Mouse (Mus musculus) cerebellum, adult 2 months (tissue): ENCODE data around the gene Gm10642.

Experiments used
- CTCF ChIP-seq: fragments of 200-500 bp; IDR thresholded peaks from 2 replicates; pipeline ENCODE4 v1.5.1; 2011; ENCODE audit warnings: low read depth, mild to moderate bottlenecking, control low read depth, low read length, moderate library complexity, borderline replicate concordance; ENCODE audit not compliant: insufficient read depth
- POLR2A ChIP-seq: fragments of 200-500 bp; IDR thresholded peaks from 2 replicates; pipeline ENCODE4 v1.6.1; 2011; ENCODE audit warnings: low read length, control low read depth, borderline replicate concordance; ENCODE audit not compliant: insufficient read depth

GRCm38 (mm10) chr9:70695723-70696122 lies 39.7 kb downstream of the Gm10642 start:
- TF ChIP-seq POLR2A (no peak), CTCF (no peak)
